Mouse (Mus musculus) heart, embryonic 13.5 days (tissue): ENCODE measurements around the gene Slc9a7. TPM values are rescaled to one million over a fixed set of nuclear protein-coding genes. Genes with fewer than 3 reads are reported as not detected.

Experiments used
- ATAC-seq: fragments of 200-750 bp; cut with Nextera tagmentation; 2 replicates; pipeline ENCODE4 v1.8.0; 2017; ENCODE audit warnings: moderate TSS enrichment; ENCODE audit not compliant: insufficient number of reproducible peaks, low FRiP score, low TSS enrichment; ENCODE audit errors: extremely low read depth
- H3K27ac ChIP-seq: fragments of 300-500 bp; sonication (generic); replicated peaks from 2 replicates; pipeline ENCODE4 v1.5.1; 2015; ENCODE audit warnings: moderate library complexity, mild to moderate bottlenecking, inconsistent platforms
- H3K27me3 ChIP-seq: fragments of 300-500 bp; sonication (generic); replicated peaks from 2 replicates; pipeline ENCODE4 v1.6.1; 2015; ENCODE audit warnings: mild to moderate bottlenecking, inconsistent platforms
- H3K36me3 ChIP-seq: fragments of 300-500 bp; sonication (generic); 2 replicates; pipeline ENCODE4 v1.6.1; 2015; ENCODE audit warnings: mild to moderate bottlenecking, inconsistent platforms
- H3K4me1 ChIP-seq: fragments of 300-500 bp; sonication (generic); 2 replicates; pipeline ENCODE4 v1.6.1; 2015; ENCODE audit warnings: inconsistent platforms
- H3K4me2 ChIP-seq: fragments of 300-500 bp; sonication (generic); 2 replicates; pipeline ENCODE4 v1.6.1; 2015; ENCODE audit warnings: inconsistent platforms, mild to moderate bottlenecking, moderate library complexity
- H3K4me3 ChIP-seq: fragments of 300-500 bp; sonication (generic); 2 replicates; pipeline ENCODE4 v1.5.1; 2015; ENCODE audit warnings: moderate library complexity, mild to moderate bottlenecking, inconsistent platforms
- H3K9ac ChIP-seq: fragments of 300-500 bp; sonication (generic); 2 replicates; pipeline ENCODE4 v1.6.1; 2015; ENCODE audit warnings: inconsistent platforms, mild to moderate bottlenecking, moderate library complexity
- H3K9me3 ChIP-seq: fragments of 300-500 bp; sonication (generic); 2 replicates; pipeline ENCODE4 v1.6.1; 2016; ENCODE audit warnings: inconsistent platforms
- WGBS: fragments of 180-500 bp; shearing (Covaris S2); methylation state at CpG from one replicate; pipeline ENCODE4 v1.1.7; 2015; ENCODE audit warnings: mixed read lengths; 5-methylcytosine and 5-hydroxymethylcytosine counted together
- polyA plus RNA-seq: library from polyadenylated mRNA; unstranded; fragments of >200 nt; fragmentation: Nextera tagmentation; extraction: Ambion mirVana; gene quantifications from 2 replicates; pipeline ENCODE4 v1.2.1, GENCODE M21; 2015

Gene Slc9a7
- polyA plus RNA-seq, 1 experiment from 2014 or later: 4.9 TPM

DNA sequence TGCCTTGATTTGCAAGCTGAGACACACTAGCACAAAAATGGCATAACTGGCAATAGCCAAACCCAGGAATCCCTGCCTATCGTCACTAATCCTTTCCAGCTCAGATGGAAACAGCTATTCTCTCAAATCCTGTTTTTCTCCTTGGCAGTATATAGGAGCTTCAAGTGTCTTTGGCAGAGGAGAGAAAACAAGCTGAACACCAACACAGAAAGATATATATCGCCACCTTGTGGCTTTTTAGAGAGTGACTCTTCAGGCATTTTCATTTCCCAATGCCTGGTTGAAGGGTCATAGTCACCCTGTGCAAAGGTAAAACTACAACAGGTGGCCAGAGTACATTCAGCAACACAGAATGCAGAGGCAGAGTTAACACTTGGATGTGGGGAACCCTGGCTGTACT, 134.1 kb downstream of the Slc9a7 start:
- ATAC-seq: no peak
- 13% methylated on average over 2 of the region's 2 CpGs for WGBS
- Histone ChIP-seq H3K9me3 (no peaks in the 10 kb centered on the region), H3K4me1 (no peaks in the 10 kb centered on the region), H3K4me3 (no peak overlapping the region), H3K27me3 (no peaks in the 10 kb centered on the region), H3K9ac (no peak overlapping the region), H3K27ac (no peak overlapping the region), H3K4me2 (no peak overlapping the region), H3K36me3 (no peaks in the 10 kb centered on the region)

DNA sequence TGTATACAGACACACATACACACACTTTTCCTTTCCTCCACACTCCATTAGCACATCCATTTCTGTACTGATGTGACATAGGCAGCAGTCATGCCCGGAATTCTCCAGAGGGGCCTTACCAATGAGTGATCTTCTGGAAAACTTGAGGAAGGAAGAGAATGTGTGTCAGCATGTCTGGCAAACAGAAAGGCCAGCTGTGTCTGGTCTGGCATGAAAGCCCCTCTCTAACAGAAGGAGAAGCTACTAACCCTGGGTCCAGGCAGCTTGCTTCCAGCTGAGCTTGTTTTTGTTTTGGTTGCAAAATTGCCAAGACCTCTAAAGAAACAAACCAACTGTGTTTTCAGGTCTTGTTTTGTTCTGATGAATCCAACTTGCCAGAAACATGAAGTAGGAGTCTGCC, 162.1 kb downstream of the Slc9a7 start:
- Histone ChIP-seq H3K9me3 (no peaks in the 10 kb centered on the region), H3K9ac (no peak overlapping the region), H3K36me3 (no peaks in the 10 kb centered on the region), H3K4me1 (no peaks in the 10 kb centered on the region), H3K27me3 (no peaks in the 10 kb centered on the region), H3K4me3 (no peak overlapping the region), H3K4me2 (no peak overlapping the region), H3K27ac (no peak overlapping the region)
- 79% methylated on average over 1 of the region's 1 CpGs for whole genome bisulfite sequencing
- ATAC-seq: no peak

DNA sequence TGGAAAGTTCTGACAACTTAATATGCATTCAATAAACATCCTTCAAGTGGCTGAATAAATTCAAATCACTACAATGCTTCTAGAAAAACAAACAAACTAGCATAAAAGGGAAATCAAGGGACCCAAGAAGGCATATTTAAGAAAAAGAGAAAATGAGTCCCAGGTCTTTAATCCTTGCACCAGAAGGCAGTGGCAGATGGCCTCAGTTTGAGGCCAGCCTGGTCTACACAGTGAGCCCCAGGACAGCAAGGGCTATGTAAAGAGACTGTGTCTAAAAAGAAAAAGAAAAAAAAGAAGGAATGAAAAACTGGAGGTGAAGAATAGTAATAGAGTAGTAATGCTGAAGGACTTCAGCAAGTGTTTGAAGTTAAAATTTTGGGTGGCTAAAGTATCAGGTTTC, 162.7 kb downstream of the Slc9a7 start:
- Histone ChIP-seq H3K9ac (no peak overlapping the region), H3K4me3 (no peak overlapping the region), H3K27ac (no peak overlapping the region), H3K4me2 (no peak overlapping the region), H3K4me1 (no peaks in the 10 kb centered on the region), H3K36me3 (no peaks in the 10 kb centered on the region), H3K9me3 (no peaks in the 10 kb centered on the region), H3K27me3 (no peaks in the 10 kb centered on the region)
- no peak for ATAC-seq

DNA sequence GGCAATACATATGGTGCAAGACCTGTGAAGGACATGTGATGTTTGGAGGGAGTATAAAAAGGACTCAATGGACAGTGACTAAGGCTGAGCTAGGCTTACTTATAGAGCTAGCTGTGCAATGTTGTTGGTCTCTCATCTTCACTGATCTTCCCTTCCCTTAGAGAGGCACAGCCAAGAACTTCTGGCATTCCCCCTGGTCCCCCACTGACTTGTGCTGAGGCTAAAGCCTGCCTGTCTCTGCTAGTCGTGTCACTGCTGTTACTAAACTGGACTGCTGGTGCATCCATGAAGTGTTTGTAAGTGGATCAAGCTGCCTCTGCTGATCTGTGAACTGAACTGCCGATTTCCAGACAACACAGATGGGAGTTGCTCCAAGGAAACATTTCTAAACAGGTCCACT, 166.1 kb downstream of the Slc9a7 start:
- WGBS: 35% methylated on average over 2 of the region's 2 CpGs
- Histone ChIP-seq H3K9me3 (no peaks in the 10 kb centered on the region), H3K9ac (no peak overlapping the region), H3K27ac (no peak overlapping the region), H3K4me2 (no peak overlapping the region), H3K4me3 (no peak overlapping the region), H3K27me3 (no peaks in the 10 kb centered on the region), H3K36me3 (no peaks in the 10 kb centered on the region), H3K4me1 (no peaks in the 10 kb centered on the region)
- ATAC-seq: no peak

DNA sequence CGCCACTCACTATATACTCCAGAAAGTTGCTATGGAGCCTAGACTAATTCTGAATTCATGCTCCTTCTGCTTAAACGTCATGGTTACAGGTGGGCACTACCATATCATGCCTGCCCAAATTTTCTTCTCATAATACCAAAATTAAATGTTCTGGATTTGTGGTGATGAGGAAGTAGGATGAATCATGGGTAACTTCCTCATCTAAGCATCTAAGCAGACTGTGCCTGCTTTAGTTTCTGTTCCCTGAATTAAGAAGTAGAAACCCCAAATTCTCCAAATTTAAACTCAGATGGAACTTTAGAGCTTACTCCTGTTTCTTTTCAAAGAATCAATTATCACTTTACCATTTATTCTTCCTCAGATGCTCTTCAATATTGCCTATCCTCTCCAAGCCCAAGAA, 173.9 kb downstream of the Slc9a7 start:
- Histone ChIP-seq H3K4me3 (no peak overlapping the region), H3K4me1 (no peaks in the 10 kb centered on the region), H3K36me3 (no peaks in the 10 kb centered on the region), H3K27ac (no peak overlapping the region), H3K4me2 (no peak overlapping the region), H3K27me3 (no peaks in the 10 kb centered on the region), H3K9ac (no peak overlapping the region), H3K9me3 (no peaks in the 10 kb centered on the region)
- 71% methylated on average over 2 of the region's 2 CpGs for WGBS
- ATAC-seq: no peak

DNA sequence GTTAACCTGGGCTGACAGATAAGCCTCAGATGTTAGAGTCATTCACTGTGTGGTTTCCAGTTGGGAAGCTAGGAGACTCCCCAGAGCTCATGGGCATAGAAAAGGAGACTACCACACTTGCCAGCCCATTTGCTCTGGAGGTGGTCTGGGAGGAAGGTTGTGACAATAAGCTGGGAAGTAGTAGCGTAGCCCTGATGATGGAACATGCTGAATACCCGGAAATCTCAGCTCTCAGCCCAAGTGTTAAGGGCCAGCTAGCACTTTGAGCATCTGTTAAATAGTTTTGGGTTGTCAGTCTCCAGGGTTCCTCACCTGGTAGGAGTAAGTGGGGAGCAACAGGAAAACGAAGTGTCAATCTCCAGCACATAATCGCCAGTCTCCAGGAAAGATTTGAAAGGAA, 221.4 kb downstream of the Slc9a7 start:
- no peak overlapping the region for H3K27ac ChIP-seq
- no peak overlapping the region for H3K4me3 ChIP-seq
- H3K27me3 ChIP-seq: no peaks in the 10 kb centered on the region
- 33% methylated on average over 4 of the region's 4 CpGs for WGBS
- H3K4me1 ChIP-seq: no peaks in the 10 kb centered on the region
- H3K36me3 ChIP-seq: no peaks in the 10 kb centered on the region
- H3K4me2 ChIP-seq: no peak overlapping the region
- H3K9me3 ChIP-seq: no peaks in the 10 kb centered on the region
- no peak for ATAC-seq
- no peak overlapping the region for H3K9ac ChIP-seq

DNA sequence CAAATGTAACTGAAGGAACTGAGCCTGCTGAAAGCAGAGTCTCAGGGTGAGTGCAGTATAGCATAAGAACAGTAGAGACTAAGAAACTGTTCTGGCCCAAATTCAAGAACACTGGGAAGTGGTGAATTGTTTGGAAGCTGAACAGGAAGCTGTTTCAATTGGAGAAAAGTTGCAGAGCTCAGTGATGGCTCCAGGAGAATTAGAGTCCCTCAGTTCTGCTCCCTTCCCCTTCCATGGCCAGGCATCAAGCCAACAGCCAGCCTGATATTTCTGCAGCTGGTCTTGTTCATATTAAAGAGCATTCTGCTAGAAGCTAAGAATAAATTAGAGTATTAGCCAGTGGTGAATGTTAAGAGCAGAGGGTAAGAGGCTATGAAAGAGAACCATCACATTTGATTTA, 225.0 kb downstream of the Slc9a7 start:
- no peak overlapping the region for H3K27ac ChIP-seq
- H3K9ac ChIP-seq: no peak overlapping the region
- no peak overlapping the region for H3K4me3 ChIP-seq
- peaks cover 2% of the 10 kb centered on the region; the same call in 1 of the 2 replicates for H3K27me3 ChIP-seq
- no peaks in the 10 kb centered on the region for H3K4me1 ChIP-seq
- no peaks in the 10 kb centered on the region for H3K9me3 ChIP-seq
- no peaks in the 10 kb centered on the region for H3K36me3 ChIP-seq
- H3K4me2 ChIP-seq: no peak overlapping the region
- ATAC-seq: no peak

DNA sequence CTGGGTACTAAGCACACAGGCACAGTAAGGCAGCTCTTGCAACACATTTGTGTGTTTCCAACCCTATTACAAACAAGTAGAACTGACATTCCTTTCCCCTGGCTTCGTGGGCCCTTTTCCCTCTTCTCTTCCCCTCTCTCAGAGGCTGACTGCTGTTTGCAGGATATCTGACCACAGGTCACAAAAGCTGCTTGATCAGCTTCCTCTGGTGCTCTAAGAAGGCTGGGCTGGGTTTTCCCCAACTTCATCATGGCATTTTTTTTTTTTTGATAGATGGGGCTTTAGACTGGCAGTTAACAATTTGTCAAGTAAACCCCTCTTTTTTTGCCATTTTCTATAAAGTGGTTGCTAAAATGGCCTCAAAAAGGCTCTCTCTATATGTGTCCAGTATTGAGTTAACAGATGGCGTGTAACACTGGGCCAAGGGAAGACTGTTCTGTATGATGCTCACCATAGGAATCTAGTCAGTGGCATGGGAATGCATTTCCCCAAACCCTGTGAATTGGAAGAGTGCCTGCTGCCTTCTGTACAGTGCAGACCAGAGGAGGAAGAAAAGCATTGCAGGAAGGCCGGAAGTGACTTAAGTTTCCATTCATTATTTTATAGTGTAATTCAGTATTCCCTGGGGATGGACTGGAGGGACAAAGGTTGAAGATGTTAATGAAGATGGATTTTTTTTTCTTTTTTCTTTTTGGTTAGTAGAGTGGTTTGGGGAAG, 229.7 kb downstream of the Slc9a7 start:
- Histone ChIP-seq H3K27me3 (peaks cover 16% of the 10 kb centered on the region), H3K4me1 (peaks cover 4% of the 10 kb centered on the region; the same call in 1 of the 2 replicates), H3K4me3 (peak overlapping the region; percentile 58; the same call in 1 of the 2 replicates), H3K9me3 (no peaks in the 10 kb centered on the region), H3K36me3 (no peaks in the 10 kb centered on the region), H3K4me2 (peak overlapping the region; percentile 79), H3K27ac (no peak overlapping the region), H3K9ac (no peak overlapping the region)
- no peak for ATAC-seq
- 45% methylated on average over 3 of the region's 3 CpGs for WGBS

DNA sequence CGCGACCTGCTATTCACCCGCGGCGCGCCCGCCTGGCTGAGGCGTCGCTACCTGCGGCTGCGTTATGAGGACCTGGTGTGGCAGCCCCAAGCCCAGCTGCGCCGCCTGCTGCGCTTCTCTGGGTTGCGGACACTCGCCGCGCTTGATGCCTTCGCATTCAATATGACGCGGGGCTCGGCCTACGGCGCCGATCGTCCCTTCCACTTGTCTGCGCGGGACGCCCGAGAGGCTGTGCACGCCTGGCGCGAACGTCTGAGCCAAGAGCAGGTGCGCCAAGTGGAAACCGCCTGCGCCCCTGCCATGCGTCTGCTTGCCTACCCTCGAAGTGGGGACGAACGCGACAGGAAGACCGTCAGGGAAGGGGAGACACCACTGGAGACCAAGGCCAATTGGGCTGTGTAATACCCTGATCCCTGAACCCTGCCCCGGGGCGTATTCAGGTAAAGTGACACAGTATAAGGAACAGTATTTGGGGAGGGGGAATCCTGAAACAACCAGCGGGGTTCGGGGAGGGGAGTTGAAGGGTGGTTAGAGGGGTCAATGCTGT, 230.8 kb downstream of the Slc9a7 start:
- H3K4me2 ChIP-seq: peak overlapping the region; percentile 79
- no peaks in the 10 kb centered on the region for H3K9me3 ChIP-seq
- peaks cover 16% of the 10 kb centered on the region for H3K27me3 ChIP-seq
- no peak for ATAC-seq
- 18% methylated on average over 47 of the region's 47 CpGs for WGBS
- H3K27ac ChIP-seq: no peak overlapping the region
- peaks cover 4% of the 10 kb centered on the region; the same call in 1 of the 2 replicates for H3K4me1 ChIP-seq
- H3K9ac ChIP-seq: peak overlapping the region; percentile 65
- peak overlapping the region; percentile 58 for H3K4me3 ChIP-seq
- no peaks in the 10 kb centered on the region for H3K36me3 ChIP-seq

DNA sequence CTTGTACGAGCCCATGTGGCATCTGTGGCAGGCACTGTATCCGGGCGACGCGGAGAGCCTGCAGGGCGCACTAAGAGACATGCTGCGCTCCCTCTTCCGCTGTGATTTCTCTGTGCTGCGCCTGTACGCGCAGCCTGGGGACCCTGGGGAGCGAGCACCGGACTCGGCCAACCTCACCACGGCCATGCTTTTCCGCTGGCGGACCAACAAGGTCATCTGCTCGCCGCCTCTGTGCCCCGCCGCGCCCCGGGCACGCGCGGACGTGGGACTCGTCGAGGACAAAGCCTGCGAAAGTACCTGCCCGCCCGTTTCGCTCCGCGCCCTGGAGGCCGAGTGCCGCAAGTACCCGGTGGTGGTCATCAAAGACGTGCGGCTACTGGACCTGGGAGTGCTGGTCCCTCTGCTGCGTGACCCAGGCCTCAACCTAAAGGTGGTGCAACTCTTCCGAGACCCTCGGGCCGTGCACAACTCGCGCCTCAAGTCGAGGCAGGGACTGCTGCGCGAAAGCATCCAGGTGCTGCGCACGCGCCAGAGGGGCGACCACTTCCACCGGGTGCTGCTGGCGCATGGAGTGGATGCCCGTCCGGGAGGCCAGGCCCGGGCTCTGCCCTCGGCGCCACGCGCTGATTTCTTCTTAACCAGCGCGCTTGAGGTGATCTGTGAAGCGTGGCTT, 231.4 kb downstream of the Slc9a7 start:
- peak overlapping the region; percentile 58 for H3K4me3 ChIP-seq
- WGBS: 14% methylated on average over 60 of the region's 65 CpGs
- peaks cover 16% of the 10 kb centered on the region for H3K27me3 ChIP-seq
- H3K4me2 ChIP-seq: peak overlapping the region; percentile 79
- peak overlapping the region; percentile 65 for H3K9ac ChIP-seq
- no peaks in the 10 kb centered on the region for H3K36me3 ChIP-seq
- no peak overlapping the region for H3K27ac ChIP-seq
- no peaks in the 10 kb centered on the region for H3K9me3 ChIP-seq
- peaks cover 4% of the 10 kb centered on the region; the same call in 1 of the 2 replicates for H3K4me1 ChIP-seq
- no peak; the same call in 1 of the 2 replicates for ATAC-seq

DNA sequence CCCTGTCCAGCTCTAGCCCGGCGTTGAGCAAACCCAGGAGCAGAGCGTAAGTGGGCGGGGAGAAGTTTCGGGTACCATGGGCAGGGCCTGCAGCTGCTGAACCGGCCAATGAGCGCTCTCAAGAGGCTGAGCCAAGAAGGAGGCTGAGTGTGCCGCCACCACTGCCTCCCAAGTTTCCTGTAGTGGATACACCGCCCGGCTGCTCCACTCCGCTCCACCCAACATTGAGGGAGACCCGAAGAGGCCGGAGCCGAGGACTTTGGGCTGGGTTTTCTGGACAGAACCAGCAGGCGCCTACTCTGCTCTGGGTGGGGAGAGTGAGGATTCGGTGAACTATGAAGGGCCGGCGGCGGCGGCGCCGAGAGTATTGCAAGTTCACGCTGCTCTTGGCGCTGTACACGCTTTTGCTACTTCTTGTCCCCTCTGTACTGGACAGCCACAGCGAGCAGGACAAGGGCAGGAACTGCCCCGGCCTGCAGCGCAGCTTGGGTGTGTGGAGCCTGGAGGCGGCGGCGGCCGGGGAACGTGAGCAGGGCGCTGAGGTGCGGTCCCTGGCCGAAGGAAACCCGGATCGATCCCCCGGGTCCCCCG, 232.1 kb downstream of the Slc9a7 start, which contains the start of gene Chst7:
TSS of gene Chst7 (plus strand) at position 180 of the 591 bp plus-strand sequence.
- WGBS: 12% methylated on average over 40 of the region's 40 CpGs
- Histone ChIP-seq H3K9me3 (no peaks in the 10 kb centered on the region), H3K9ac (peak within 1 kb of the TSS; percentile 65), H3K36me3 (no peaks in the 10 kb centered on the region), H3K27ac (no peak within 1 kb of the TSS), H3K4me3 (peak within 1 kb of the TSS; percentile 58), H3K27me3 (peaks cover 16% of the 10 kb centered on the region), H3K4me1 (peaks cover 4% of the 10 kb centered on the region; the same call in 1 of the 2 replicates), H3K4me2 (peak within 1 kb of the TSS; percentile 79)
- ATAC-seq: peak; percentile 74
